Mouse (Mus musculus) central nervous system, embryonic 11.5 days (tissue): Measurements from ENCODE around the gene A030014E15Rik. TPM values are rescaled to one million over a fixed set of nuclear protein-coding genes. Genes with fewer than 3 reads are reported as not detected.

Experiments used
- polyA plus RNA-seq: library from polyadenylated mRNA; depleted of rRNA; stranded (reverse); fragments of >200 nt; gene quantifications from 2 replicates; pipeline ENCODE4 v1.2.3, GENCODE M21; 2012; rRNA removed

The A030014E15Rik gene
- polyA plus RNA-seq: 0.06 and 0.14 TPM in 2 replicates

GRCm38 (mm10) chr1:82924650-82925049, at the start of gene A030014E15Rik:
Gene A030014E15Rik (plus strand): TSS chr1:82924917.

GRCm38 (mm10) chr1:82913025-82913424, 11.7 kb upstream of the A030014E15Rik start, which contains the start of gene A030005L19Rik:
Gene A030005L19Rik (plus strand): TSS chr1:82913325.

GRCm38 (mm10) chr1:82931326-82931725, 6.6 kb downstream of the A030014E15Rik start, which contains the start of gene Gm6217:
Gene Gm6217 (minus strand): TSS chr1:82931399.

GRCm38 (mm10) chr1:82943295-82943694, 18.6 kb downstream of the A030014E15Rik start, which contains the start of gene A030003K21Rik:
Gene A030003K21Rik (minus strand): TSS chr1:82943388.

GRCm38 (mm10) chr1:82955913-82956312, 31.2 kb downstream of the A030014E15Rik start, which contains the start of gene Gm7544:
Gene Gm7544 (minus strand): TSS chr1:82956013.

GRCm38 (mm10) chr1:82959870-82960385, 35.2 kb downstream of the A030014E15Rik start, which contains the start of gene Gm47955:
Gene Gm47955 (plus strand): TSS chr1:82960286.

Other genes with a start within 250 kb of the A030014E15Rik start
- 121 and 203 TPM in 2 replicates for gene Mff, start 200.0 kb upstream of the A030014E15Rik start, polyA plus RNA-seq
- gene Tm4sf20, start 156.5 kb upstream of the A030014E15Rik start, polyA plus RNA-seq: not detected in 2 replicates
- gene Gm47791, start 153.7 kb upstream of the A030014E15Rik start, polyA plus RNA-seq: not detected in 2 replicates
- gene Agfg1, start 85.4 kb upstream of the A030014E15Rik start, polyA plus RNA-seq: 32.4 and 50.4 TPM in 2 replicates
- 1.8 and 2.1 TPM in 2 replicates for gene A030005L19Rik, start 11.6 kb upstream of the A030014E15Rik start, polyA plus RNA-seq
- not detected in 2 replicates for gene Gm6217, start 6.5 kb downstream of the A030014E15Rik start, polyA plus RNA-seq
- not detected in 2 replicates for gene A030003K21Rik, start 18.5 kb downstream of the A030014E15Rik start, polyA plus RNA-seq
- gene Gm7544, start 31.1 kb downstream of the A030014E15Rik start, polyA plus RNA-seq: not detected in 2 replicates
- not detected in 2 replicates for gene Gm47955, start 35.4 kb downstream of the A030014E15Rik start, polyA plus RNA-seq
- gene Gm47959, start 75.6 kb downstream of the A030014E15Rik start, polyA plus RNA-seq: not detected in 2 replicates
- 0.44 and 0.73 TPM in 2 replicates for gene Slc19a3, start 113.5 kb downstream of the A030014E15Rik start, polyA plus RNA-seq
- gene Krtap28-10, start 117.6 kb downstream of the A030014E15Rik start, polyA plus RNA-seq: not detected in 2 replicates
- not detected in 2 replicates for gene Gm47969, start 120.0 kb downstream of the A030014E15Rik start, polyA plus RNA-seq
- not detected in 2 replicates for gene A030005K14Rik, start 134.5 kb downstream of the A030014E15Rik start, polyA plus RNA-seq
- gene Krtap28-13, start 136.0 kb downstream of the A030014E15Rik start, polyA plus RNA-seq: not detected in 2 replicates
- gene Ccl20, start 191.8 kb downstream of the A030014E15Rik start, polyA plus RNA-seq: not detected in 2 replicates
- gene Daw1, start 234.8 kb downstream of the A030014E15Rik start, polyA plus RNA-seq: 0.40 and 0.55 TPM in 2 replicates